Mouse (Mus musculus) kidney, adult 10 weeks (tissue): ENCODE measurements around the gene Mrpl48. TPM values are rescaled to one million over a fixed set of nuclear protein-coding genes. Genes with fewer than 3 reads are reported as not detected.

Source experiments
- polyA plus RNA-seq: library from polyadenylated mRNA; stranded (reverse); fragments of 350-450 nt; fragmentation: Illumina TruSeq; extraction: RNeasy Lipid Tissue Mini Kit (QIAGEN cat#74804); gene quantifications from one replicate; pipeline ENCODE4 v1.2.3, GENCODE M21; 2014; ENCODE audit warnings: low read depth, low replicate concordance

Mrpl48 gene
- 77.5 TPM for polyA plus RNA-seq

DNA sequence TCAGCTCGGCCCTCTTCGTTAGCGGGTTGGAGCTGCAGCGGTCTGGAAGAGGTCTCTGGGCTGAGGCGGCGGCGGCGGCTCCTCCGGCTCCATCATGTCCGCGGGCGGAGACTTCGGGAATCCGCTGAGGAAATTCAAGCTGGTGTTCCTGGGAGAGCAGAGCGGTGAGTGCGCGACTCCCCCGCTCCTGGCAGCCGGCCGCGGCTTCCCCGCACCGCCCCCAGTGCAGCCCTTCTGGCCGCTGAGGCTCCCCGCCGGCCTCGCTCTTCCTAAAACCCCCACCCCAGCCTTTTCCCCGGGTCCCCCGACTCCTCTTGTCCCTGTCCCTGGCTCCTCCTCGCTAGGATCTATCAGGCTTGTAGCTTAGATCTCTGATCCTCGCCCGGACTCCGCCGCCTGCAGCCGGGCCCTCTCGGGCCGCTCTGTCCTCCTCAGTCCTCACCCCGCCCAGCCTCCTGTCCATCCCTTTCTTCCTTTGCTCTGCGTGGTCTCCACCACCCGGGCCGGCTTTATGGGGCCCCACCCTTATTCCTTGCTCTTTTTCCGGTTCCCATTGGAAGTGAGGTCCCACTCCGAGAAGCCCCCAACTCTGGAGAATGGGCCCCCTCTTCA is at the start of gene Mrpl48:
Mrpl48 (minus strand) TSS at position 172 of the 612 bp plus-strand sequence.

DNA sequence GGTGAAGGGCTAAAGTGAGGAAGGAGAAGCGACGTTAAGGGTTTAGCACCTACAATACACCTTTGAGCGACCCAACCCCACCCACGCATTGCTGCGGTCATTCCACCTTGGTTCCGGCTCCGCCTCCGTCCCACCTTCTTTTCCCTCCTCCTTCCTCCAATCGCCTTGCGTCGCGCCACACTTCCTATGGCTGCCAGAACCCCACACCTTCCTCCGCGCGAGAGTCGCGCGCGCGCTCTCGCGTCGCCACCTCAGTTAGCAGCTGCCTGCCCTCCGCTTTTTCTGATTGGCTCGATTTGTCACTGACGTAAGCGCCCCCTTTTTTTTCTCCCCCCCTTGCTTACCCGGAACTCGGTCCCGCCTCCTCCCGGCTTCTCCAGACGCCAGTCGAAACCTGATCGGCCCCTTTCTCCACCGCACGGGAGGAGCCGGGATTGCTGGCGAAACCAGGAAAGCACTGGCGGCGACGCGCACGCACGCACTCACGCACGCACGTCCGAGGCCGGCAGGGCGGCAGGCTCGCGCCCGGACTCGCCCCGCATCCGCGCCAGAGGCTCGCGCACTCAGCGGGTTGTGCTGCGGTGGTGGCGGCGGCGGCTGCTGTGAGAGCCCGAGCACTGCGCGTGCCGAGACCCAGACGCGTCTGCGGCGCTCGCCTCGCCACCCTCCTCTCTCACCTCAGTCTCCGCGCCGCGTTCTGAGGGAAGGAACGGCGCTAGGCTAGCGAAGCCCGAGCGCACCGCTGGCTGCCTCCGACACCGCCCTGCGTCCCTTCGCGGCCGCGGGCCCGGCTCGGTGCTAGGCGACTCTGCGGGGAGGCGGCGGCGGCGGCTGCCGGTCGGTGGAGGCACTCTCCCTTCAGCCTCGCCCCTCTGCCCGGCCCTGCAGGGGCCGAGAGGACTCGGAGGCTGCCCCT is 629 bp downstream of the Mrpl48 start, which contains the start of gene Rab6a:
Rab6a (plus strand) TSS at position 197 of the 916 bp plus-strand sequence.

DNA sequence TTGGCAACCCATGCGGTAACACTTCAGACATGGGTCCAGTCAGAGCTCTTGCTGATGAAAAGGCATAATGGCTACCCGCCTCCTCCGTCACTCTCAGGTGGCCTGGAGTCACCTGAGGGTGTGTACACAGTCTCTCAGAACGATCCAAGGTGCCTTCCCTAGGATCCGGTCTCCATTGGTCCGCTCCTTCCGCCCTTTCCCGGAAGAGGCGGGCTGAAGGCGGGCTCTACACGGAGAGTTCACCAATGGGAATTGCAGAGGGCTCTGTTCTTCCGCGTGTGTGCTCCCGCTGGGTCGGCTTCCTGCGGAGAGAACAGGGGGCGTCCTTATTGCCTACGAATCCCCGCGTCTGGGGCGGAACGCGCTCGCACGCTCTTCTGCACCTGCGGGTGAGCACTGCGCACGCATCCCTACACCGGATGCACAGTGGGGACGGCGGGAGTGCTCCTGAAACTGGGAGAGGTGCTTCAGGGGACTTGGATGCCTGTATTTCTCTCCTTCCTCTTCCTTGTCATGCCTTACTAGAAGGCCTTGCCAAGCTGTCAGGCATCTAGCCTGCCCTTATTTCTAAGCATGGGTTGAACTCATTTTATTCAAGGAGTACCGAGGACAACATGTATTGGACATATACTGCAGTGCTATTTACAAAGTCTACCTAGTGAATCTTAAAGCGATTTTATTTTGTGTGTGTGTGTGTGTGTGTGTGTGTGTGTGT is 71.1 kb downstream of the Mrpl48 start, which contains the start of gene Coa4:
Coa4 (plus strand) TSS at position 268 of the 715 bp plus-strand sequence.

DNA sequence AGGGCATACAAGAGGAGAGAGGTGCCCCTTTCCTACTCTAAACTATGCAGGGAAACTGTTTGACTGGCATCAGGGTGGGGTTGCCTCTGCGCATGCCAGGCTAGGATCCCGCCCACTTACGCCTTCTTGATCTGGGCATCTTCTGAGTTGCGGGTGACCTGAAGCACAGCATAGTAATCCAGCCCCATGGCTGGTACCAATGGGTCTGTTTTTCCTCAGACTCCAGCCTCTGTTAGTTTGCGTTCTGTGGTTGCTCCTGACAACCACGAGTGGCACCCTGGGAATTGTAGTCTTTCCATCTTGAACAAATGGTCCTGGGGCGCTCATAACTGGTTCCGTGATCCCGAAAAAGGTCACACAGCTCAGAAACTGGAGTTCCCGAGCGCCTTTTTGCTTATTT is 93.5 kb downstream of the Mrpl48 start, which contains the start of gene Dnajb13:
Dnajb13 (minus strand) TSS at position 388 of the 400 bp plus-strand sequence.

Other genes starting within 250 kb of the Mrpl48 start
- 16.6 TPM for gene C2cd3, start 236.1 kb downstream of the Mrpl48 start, polyA plus RNA-seq
- 61.8 TPM for gene Ppme1, start 236.0 kb downstream of the Mrpl48 start, polyA plus RNA-seq
- gene Ucp3, start 135.3 kb downstream of the Mrpl48 start, polyA plus RNA-seq = 0.16 TPM
- 7.8 TPM for gene Ucp2, start 115.0 kb downstream of the Mrpl48 start, polyA plus RNA-seq
- not detected for gene Dnajb13, start 93.3 kb downstream of the Mrpl48 start, polyA plus RNA-seq
- 12.4 TPM for gene Coa4, start 71.2 kb downstream of the Mrpl48 start, polyA plus RNA-seq
- 245 TPM for gene Rab6a, start 891 bp downstream of the Mrpl48 start, polyA plus RNA-seq
- gene Plekhb1, start 54.1 kb upstream of the Mrpl48 start, polyA plus RNA-seq = 23.3 TPM
- gene Fam168a, start 98.3 kb upstream of the Mrpl48 start, polyA plus RNA-seq = 19.0 TPM